Mouse (Mus musculus): ENCODE measurements around the gene Myo1g.

The Myo1g gene

GRCm38 (mm10) chr11:6463159-6463837 lies 57.5 kb downstream of the Myo1g start:
- DNase-seq (ENCODE audit: low read depth, low spot score): no peak
